Mouse (Mus musculus) forebrain, embryonic 10.5 days (tissue): ENCODE data around the gene Lin52. TPM values are rescaled to one million over a fixed set of nuclear protein-coding genes. Genes with fewer than 3 reads are reported as not detected.
"Not testable (repeated sequence)": the region's sequence is repeated elsewhere in the genome, so short reads cannot be mapped to it uniquely, and the experiment has no call there.

Experiments used
- DNase-seq: peaks from one replicate; pipeline ENCODE4 v3.0.0-alpha.2; 2017; ENCODE audit warnings: low spot score; ENCODE audit errors: extremely low spot score
- H3K27ac ChIP-seq: fragments of 300-500 bp; sonication (generic); 2 replicates; pipeline ENCODE4 v1.5.1; 2016; ENCODE audit warnings: mild to moderate bottlenecking
- H3K27me3 ChIP-seq: fragments of 300-500 bp; sonication (generic); 2 replicates; pipeline ENCODE4 v1.6.1; 2016; ENCODE audit warnings: mild to moderate bottlenecking; ENCODE audit not compliant: poor library complexity, severe bottlenecking
- H3K36me3 ChIP-seq: fragments of 300-500 bp; sonication (generic); replicated peaks from 2 replicates; pipeline ENCODE4 v1.6.1; 2016; ENCODE audit warnings: mild to moderate bottlenecking, moderate library complexity
- H3K4me1 ChIP-seq: fragments of 300-500 bp; sonication (generic); 2 replicates; pipeline ENCODE4 v1.6.1; 2016
- H3K4me3 ChIP-seq: fragments of 300-500 bp; sonication (generic); 2 replicates; pipeline ENCODE4 v1.5.1; 2016; ENCODE audit warnings: mild to moderate bottlenecking, moderate library complexity
- H3K9me3 ChIP-seq: fragments of 300-500 bp; sonication (generic); 2 replicates; pipeline ENCODE4 v1.6.1; 2016; ENCODE audit warnings: mild to moderate bottlenecking, moderate library complexity
- WGBS: fragments of 180-500 bp; shearing (Covaris S2); methylation state at CpG from one replicate; pipeline ENCODE4 v1.1.7; 2016; 5-methylcytosine and 5-hydroxymethylcytosine counted together
- polyA plus RNA-seq: library from polyadenylated mRNA; unstranded; fragments of >200 nt; fragmentation: Nextera tagmentation; extraction: Ambion mirVana; gene quantifications from 2 replicates; pipeline ENCODE4 v1.2.1, GENCODE M21; 2016

Lin52 gene
- polyA plus RNA-seq, 1 experiment from 2014 or later, result 31.1 TPM

- peaks cover 37% of the 10 kb centered on the region for H3K4me1 ChIP-seq
- H3K36me3 ChIP-seq, result peaks cover 12% of the 10 kb centered on the region
- peak overlapping the region; percentile 78 for H3K27ac ChIP-seq
- peaks cover 3% of the 10 kb centered on the region; the same call in 1 of the 2 replicates for H3K9me3 ChIP-seq
- H3K27me3 ChIP-seq, result no peaks in the 10 kb centered on the region
- no peak for DNase-seq
- 92% methylated on average over 12 of the region's 12 CpGs for WGBS
- no peak overlapping the region for H3K4me3 ChIP-seq
Measured at GRCm38 (mm10) chr12:84525422-84525821, 74.2 kb downstream of the Lin52 start.

- Histone ChIP-seq H3K4me1 (peaks cover 59% of the 10 kb centered on the region), H3K36me3 (peaks cover 26% of the 10 kb centered on the region), H3K27ac (no peak overlapping the region), H3K9me3 (peaks cover 3% of the 10 kb centered on the region; the same call in 1 of the 2 replicates), H3K4me3 (no peak overlapping the region), H3K27me3 (0 out of 2 replicates have a peak, but pooled peaks cover 3% of the 10 kb centered on the region)
- WGBS, result 89% methylated on average over 5 of the region's 5 CpGs
- no peak for DNase-seq
Measured at GRCm38 (mm10) chr12:84530426-84530825, 79.2 kb downstream of the Lin52 start.

- Histone ChIP-seq H3K4me1 (peaks cover 54% of the 10 kb centered on the region), H3K27me3 (0 out of 2 replicates have a peak, but pooled peaks cover 3% of the 10 kb centered on the region), H3K27ac (peak overlapping the region; percentile 91), H3K4me3 (peak overlapping the region; percentile 16), H3K9me3 (no peaks in the 10 kb centered on the region), H3K36me3 (peaks cover 19% of the 10 kb centered on the region)
- 15% methylated on average over 13 of the region's 13 CpGs for WGBS
- DNase-seq, result peak; percentile 75
Measured at GRCm38 (mm10) chr12:84531906-84532829, 80.9 kb downstream of the Lin52 start.

GRCm38 (mm10) chr12:84532830-84533199 is 81.6 kb downstream of the Lin52 start:
- 50% methylated on average over 8 of the region's 8 CpGs for WGBS
- H3K27me3 ChIP-seq, result 0 out of 2 replicates have a peak, but pooled peaks cover 3% of the 10 kb centered on the region
- DNase-seq, result no peak

GRCm38 (mm10) chr12:84533706-84534486 is 82.7 kb downstream of the Lin52 start:
- no peak overlapping the region for H3K4me3 ChIP-seq
- peak overlapping the region; percentile 91 for H3K27ac ChIP-seq
- peaks cover 62% of the 10 kb centered on the region for H3K4me1 ChIP-seq
- 68% methylated on average over 7 of the region's 7 CpGs for WGBS
- peaks cover 19% of the 10 kb centered on the region for H3K36me3 ChIP-seq
- DNase-seq, result no peak
- H3K9me3 ChIP-seq, result no peaks in the 10 kb centered on the region
- H3K27me3 ChIP-seq, result 0 out of 2 replicates have a peak, but pooled peaks cover 3% of the 10 kb centered on the region

More at GRCm38 (mm10) chr12:84532830-84533199, 81.6 kb downstream of the Lin52 start:
- H3K36me3 ChIP-seq, result peaks cover 19% of the 10 kb centered on the region
- H3K4me3 ChIP-seq, result peak overlapping the region; percentile 16; the same call in 1 of the 2 replicates
- H3K27ac ChIP-seq, result peak overlapping the region; percentile 91
- peaks cover 55% of the 10 kb centered on the region for H3K4me1 ChIP-seq
- H3K9me3 ChIP-seq, result no peaks in the 10 kb centered on the region

- WGBS, result 81% methylated on average over 3 of the region's 3 CpGs
- not testable (repeated sequence) for H3K36me3 ChIP-seq, H3K9me3 ChIP-seq, DNase-seq, H3K4me3 ChIP-seq, H3K27ac ChIP-seq
- peaks cover 13% of the 10 kb centered on the region; the same call in 1 of the 2 replicates for H3K27me3 ChIP-seq
- H3K4me1 ChIP-seq, result peaks cover 43% of the 10 kb centered on the region
Measured at GRCm38 (mm10) chr12:84539537-84539936, 88.3 kb downstream of the Lin52 start.

- 53% methylated on average over 11 of the region's 11 CpGs for WGBS
- H3K9me3 ChIP-seq, result no peaks in the 10 kb centered on the region
- H3K27me3 ChIP-seq, result peaks cover 18% of the 10 kb centered on the region; the same call in 1 of the 2 replicates
- DNase-seq, result no peak
- peaks cover 39% of the 10 kb centered on the region for H3K4me1 ChIP-seq
- peak overlapping the region; percentile 77 for H3K27ac ChIP-seq
- H3K4me3 ChIP-seq, result no peak overlapping the region
- H3K36me3 ChIP-seq, result no peaks in the 10 kb centered on the region
Measured at GRCm38 (mm10) chr12:84541391-84541958, 90.3 kb downstream of the Lin52 start.

GRCm38 (mm10) chr12:84546028-84546427 is 94.8 kb downstream of the Lin52 start:
- Histone ChIP-seq H3K4me1 (peaks cover 40% of the 10 kb centered on the region), H3K4me3 (no peak overlapping the region; the same call in 1 of the 2 replicates), H3K27me3 (peaks cover 30% of the 10 kb centered on the region), H3K27ac (no peak overlapping the region), H3K36me3 (no peaks in the 10 kb centered on the region), H3K9me3 (no peaks in the 10 kb centered on the region)
- peak; percentile 73 for DNase-seq
- whole genome bisulfite sequencing, result 8% methylated on average over 12 of the region's 12 CpGs

GRCm38 (mm10) chr12:84546577-84547085 is 95.4 kb downstream of the Lin52 start:
- Histone ChIP-seq H3K36me3 (no peaks in the 10 kb centered on the region), H3K4me3 (no peak overlapping the region), H3K27ac (no peak overlapping the region), H3K9me3 (no peaks in the 10 kb centered on the region), H3K4me1 (peaks cover 33% of the 10 kb centered on the region), H3K27me3 (peaks cover 30% of the 10 kb centered on the region)
- 65% methylated on average over 2 of the region's 2 CpGs for WGBS
- DNase-seq, result no peak

GRCm38 (mm10) chr12:84548251-84548650 is 97.0 kb downstream of the Lin52 start:
- Histone ChIP-seq H3K9me3 (no peaks in the 10 kb centered on the region), H3K27me3 (peaks cover 35% of the 10 kb centered on the region), H3K27ac (no peak overlapping the region; the same call in 1 of the 2 replicates), H3K4me1 (peaks cover 23% of the 10 kb centered on the region), H3K4me3 (no peak overlapping the region), H3K36me3 (no peaks in the 10 kb centered on the region)
- WGBS, result 51% methylated on average over 8 of the region's 8 CpGs
- no peak for DNase-seq

- H3K27ac ChIP-seq, result no peak overlapping the region
- 66% methylated on average over 8 of the region's 8 CpGs for WGBS
- DNase-seq, result no peak
- H3K9me3 ChIP-seq, result no peaks in the 10 kb centered on the region
- 0 out of 2 replicates have a peak, but pooled peaks cover 5% of the 10 kb centered on the region for H3K27me3 ChIP-seq
- H3K36me3 ChIP-seq, result no peaks in the 10 kb centered on the region
- H3K4me1 ChIP-seq, result no peaks in the 10 kb centered on the region
- no peak overlapping the region for H3K4me3 ChIP-seq
Measured at GRCm38 (mm10) chr12:84555218-84555617, 104.0 kb downstream of the Lin52 start.

- WGBS, result 49% methylated on average over 4 of the region's 4 CpGs
- H3K4me1 ChIP-seq, result no peaks in the 10 kb centered on the region
Measured at GRCm38 (mm10) chr12:84562558-84562957, 111.3 kb downstream of the Lin52 start.

More at GRCm38 (mm10) chr12:84562558-84562957, 111.3 kb downstream of the Lin52 start:
- no peak overlapping the region for H3K4me3 ChIP-seq
- no peak for DNase-seq
- no peak overlapping the region for H3K27ac ChIP-seq
- H3K27me3 ChIP-seq, result peaks cover 32% of the 10 kb centered on the region
- no peaks in the 10 kb centered on the region for H3K9me3 ChIP-seq
- no peaks in the 10 kb centered on the region for H3K36me3 ChIP-seq
